Mouse (Mus musculus): Measurements from ENCODE around the gene Nfib.

Nfib gene

DNA sequence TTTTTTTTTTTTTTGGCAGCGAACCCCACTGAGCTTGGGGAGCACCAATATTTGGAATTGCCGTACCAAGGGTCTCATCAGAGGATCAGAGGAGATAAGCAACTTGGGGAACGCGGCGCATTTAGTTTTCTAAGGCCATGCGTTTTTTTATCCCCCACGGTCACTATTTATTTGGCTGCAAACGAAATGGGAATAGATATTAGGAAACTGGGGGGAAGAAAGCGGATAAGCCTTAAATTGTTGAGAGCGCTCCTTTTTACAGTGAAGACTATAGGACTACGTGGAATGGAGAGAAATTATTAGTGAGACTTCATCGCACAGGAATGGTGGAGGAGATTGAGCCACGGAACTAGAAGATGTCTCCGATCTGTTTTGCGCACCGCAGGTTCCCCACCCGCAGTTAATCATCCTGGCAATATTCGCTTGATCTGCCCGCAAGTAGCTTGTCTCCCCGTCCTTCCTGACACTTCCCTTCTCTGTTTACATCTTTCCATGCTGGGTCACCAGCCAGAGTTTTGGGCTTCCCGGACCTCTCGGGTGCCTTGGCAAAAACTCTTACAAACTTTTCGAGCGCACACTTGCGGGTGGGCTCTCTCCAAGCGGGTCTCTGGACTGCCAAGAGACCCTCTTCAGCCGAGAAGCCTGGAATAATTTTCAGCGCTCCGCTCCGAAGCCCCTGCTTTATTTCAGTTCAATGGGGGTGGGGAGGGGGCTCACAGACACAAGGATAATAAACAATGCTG is 167.3 kb downstream of the Nfib start:
- peak; percentile 12 to 27 for DNase-seq

DNA sequence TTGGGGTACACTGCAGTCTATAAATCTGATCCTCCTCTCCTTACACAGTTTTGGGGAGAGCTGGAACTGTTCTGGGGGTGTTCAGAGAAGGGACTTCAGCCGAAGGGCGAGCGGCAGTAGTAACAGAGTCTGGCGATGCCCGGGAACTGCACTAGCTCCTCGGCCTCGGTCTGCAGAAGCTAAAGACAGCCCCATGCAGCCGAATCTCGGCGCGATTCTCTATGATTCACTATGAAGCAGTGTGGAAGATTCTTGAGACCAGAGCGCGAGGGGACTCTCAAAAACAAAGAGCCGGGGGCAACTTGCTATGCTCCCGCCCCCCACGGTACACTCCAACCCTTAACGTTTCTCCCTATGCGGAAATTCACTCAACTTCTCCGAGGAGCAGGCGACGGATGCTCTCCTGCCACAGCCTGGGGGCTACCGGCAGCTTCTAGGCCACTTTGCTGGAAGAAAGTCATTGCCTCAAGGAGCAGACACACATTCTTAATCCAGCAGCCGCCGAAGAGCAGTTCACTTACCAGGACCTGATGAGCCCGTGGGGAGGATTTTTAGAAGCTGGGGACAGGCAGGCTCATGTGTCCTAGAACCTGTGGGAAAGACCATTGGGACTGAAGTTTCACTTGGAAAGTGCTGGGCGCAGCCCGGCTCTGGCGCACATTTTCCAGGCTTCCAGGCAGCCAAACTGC is 168.1 kb downstream of the Nfib start:
- DNase-seq, result peak; percentile 18 to 58

GRCm38 (mm10) chr4:82536435-82537278 is 168.9 kb downstream of the Nfib start:
- peak in 1 of 2 experiments; percentile 28 for DNase-seq

- no peak for DNase-seq
Measured at GRCm38 (mm10) chr4:82535606-82536434, 169.7 kb downstream of the Nfib start.

- DNase-seq, result no peak
Measured at GRCm38 (mm10) chr4:82533231-82533630, 172.3 kb downstream of the Nfib start.

- peak; percentile 39 to 58 for DNase-seq
Measured at GRCm38 (mm10) chr4:82532443-82533191, 172.9 kb downstream of the Nfib start.

DNA sequence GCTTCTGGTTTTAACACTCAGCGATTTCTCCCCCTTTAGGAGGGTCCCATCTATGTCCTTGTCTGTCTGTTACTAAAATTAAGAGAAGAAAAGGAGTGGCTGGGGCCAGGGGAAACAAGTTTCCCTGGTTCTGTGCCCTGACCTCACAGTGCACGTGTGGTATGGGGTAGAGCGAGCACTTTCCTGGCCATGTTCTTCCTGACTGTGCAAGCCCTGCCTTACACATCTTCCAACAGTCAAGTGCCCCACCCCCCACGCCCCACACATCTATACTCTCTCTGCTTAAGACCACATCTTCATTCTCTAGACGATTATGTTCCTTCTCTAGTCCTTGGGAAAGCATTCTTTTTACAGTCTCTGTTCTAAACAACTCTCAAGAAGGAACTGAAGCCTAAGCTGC is 173.6 kb downstream of the Nfib start:
- DNase-seq, result no peak

DNA sequence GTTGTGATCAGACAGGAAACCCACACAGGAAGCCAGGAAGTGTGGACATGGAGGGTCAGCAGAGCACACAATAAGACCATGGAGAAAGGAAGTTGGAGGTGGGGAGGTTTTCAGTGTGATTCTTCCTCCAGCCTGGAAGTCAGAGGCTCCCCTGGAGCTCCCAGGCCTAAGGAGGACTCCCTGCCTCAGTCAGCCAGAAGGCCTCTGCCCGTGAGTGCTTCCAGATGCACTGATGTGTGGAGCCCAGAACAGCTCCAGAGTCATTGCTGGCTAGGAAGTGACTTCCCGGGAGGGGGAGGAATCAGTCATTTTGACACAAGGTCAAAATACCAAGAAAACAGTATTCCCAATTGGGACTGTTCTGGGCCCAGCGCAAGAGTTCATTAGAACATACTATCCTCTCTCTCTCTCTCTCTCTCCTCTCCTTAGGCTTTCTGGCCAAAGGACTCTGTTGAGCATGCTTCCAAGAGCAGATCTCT is 174.6 kb downstream of the Nfib start:
- DNase-seq, result peak; percentile 49 to 61

DNA sequence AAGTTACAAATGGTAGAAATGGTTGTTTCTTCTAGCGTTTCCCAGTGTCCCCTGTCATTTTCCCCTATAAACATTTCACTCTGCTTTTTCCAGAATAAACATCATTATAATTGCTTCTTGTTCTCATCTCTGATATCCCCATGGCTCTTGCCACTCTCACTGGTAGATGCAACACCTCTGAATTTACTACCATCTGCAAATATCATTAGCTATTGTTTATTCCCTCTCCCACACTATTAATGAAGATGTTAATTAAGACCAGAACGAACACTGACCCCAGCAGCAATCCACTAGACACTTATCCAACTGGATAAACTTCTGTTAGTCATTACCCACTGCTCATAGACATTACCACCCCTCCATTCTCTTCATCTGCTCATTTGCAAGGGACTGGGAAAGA is 176.6 kb downstream of the Nfib start:
- DNase-seq, result no peak

DNA sequence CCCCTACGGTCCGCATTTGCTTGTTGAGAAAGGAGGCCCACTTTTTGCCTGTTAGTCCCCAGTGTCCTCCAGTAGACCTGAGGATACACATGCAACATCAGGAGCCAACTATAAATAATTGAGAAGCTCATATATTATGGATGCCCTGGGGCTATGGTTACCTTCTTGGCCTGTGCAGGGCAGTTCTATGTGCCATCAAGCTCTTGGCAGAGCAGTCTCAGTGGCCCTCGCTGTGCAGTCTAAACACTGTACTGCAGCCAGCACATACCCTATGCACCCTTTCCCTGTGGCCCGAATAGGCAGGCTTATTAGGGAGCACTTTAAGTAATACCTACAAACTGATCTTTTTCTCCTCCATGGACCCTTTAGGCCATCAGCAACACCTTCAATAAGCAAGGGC is 185.6 kb downstream of the Nfib start:
- no peak for DNase-seq

DNA sequence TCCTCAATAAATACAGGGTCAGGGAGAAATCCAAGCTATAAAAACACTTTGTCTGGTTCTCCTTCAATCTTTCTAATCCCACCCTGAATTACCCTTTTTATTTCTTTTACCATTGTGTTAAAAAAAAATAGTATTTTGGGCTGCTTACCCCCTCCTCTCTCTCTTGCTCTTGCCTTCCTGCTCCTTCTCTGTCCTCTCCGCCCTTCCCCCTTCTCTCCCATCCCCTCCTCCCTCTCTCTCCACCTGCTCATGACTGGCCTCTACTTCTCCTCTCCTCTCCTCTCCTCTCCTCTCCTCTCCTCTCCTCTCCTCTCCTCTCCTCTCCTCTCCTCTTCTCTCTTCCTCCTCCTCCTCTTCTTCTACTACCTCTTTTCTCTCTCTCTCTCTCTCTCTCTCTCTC is 187.4 kb downstream of the Nfib start:
- DNase-seq, result no peak

- DNase-seq, result no peak
Measured at GRCm38 (mm10) chr4:82517311-82517710, 188.2 kb downstream of the Nfib start.

GRCm38 (mm10) chr4:82516211-82516795 is 189.2 kb downstream of the Nfib start:
- DNase-seq, result no peak

GRCm38 (mm10) chr4:82514921-82515320 is 190.6 kb downstream of the Nfib start:
- no peak for DNase-seq

GRCm38 (mm10) chr4:82514373-82514772 is 191.2 kb downstream of the Nfib start:
- DNase-seq, result no peak

- DNase-seq, result no peak
Measured at GRCm38 (mm10) chr4:82513426-82513750, 192.2 kb downstream of the Nfib start.

DNA sequence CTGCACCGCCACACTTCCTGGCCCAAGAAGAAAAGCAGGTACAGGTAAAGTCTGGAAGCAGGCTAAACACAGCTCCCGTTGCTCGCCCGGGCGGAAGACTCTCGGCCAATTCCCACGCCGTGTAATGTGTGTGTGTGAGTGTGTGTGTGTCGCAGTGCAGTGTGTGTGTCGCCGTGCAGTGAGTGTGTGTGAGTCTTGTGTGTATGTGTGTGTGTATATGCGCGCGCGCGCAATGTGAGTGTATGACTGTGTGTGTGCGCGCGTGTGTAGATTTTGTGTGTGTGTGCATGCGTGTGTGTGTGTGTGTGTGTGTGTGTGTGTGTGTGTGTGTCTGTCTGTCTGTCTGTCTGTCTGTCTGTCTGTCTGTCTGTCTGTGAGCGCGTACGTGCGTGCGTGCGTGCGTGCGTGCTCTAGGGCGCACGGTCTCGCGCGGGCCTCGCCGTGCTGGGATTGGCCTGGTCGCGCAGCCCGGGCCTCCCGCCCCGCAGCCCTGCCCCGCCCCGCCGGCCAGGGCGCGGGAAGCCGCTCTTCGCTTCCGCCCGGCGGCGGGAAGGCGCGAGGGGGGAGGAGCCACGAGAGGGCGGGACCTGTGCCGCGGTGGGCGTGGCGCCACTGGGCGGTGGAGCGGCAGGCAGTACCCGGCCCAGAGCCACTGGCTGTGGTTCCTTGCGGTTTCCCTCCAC is 192.7 kb downstream of the Nfib start:
- peak; percentile 95 to 97 for DNase-seq

DNA sequence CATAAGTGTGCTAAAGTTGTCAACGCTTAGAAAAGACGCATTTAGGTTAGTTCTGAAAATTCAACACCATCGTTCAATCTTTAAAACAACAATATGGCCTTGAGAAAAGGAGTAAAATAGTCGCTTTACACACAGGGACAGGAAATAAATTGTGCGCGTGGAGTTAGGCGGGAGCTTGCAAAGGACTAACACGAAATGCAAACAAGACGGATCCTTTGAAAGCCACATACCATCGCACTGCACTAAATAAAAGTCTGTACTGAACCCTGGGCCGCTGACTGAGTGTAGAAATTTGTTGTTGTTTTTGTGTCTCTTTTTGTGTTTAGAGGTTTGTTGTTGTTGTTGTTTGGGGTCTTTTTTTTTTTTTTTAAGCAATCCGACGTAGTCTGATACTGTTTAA is 193.2 kb downstream of the Nfib start:
- DNase-seq, result peak in 1 of 2 experiments; percentile 35

DNA sequence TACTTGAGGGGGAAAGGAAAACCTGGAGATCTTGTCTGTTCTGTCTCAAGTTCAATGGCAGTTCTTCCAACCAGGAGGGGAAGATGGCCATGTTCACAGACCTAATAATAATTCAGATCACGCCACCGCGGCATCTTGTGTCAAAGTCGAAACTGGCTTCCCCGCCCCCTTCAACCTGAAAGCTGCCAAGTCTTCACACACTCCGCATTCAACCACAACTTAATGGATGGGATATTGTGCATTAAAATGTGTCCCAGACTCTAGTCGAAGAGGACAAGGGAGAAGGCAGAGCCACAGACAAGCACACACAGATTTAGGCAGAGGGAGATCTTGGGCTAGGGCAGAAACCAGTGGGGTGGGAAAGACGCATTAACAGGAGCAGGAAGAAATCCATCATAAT is 194.0 kb downstream of the Nfib start:
- DNase-seq, result peak; percentile 76 to 82

- DNase-seq, result peak; percentile 51 to 65
Measured at GRCm38 (mm10) chr4:82511001-82511513, 194.5 kb downstream of the Nfib start.
